Mouse (Mus musculus) adrenal gland, postnatal 14 days (tissue): ENCODE data around the gene Insr. TPM values are rescaled to one million over a fixed set of nuclear protein-coding genes. Genes with fewer than 3 reads are reported as not detected.

Experiments
- DNase-seq: peaks from one replicate; pipeline ENCODE4 v3.0.0; 2021; ENCODE audit warnings: mixed read lengths
- total RNA-seq: library from RNA; stranded (reverse); gene quantifications from 2 replicates; pipeline ENCODE4 v1.2.3, GENCODE M21; 2021

Gene Insr
- total RNA-seq, 1 experiment from 2014 or later, result 129 TPM

DNA sequence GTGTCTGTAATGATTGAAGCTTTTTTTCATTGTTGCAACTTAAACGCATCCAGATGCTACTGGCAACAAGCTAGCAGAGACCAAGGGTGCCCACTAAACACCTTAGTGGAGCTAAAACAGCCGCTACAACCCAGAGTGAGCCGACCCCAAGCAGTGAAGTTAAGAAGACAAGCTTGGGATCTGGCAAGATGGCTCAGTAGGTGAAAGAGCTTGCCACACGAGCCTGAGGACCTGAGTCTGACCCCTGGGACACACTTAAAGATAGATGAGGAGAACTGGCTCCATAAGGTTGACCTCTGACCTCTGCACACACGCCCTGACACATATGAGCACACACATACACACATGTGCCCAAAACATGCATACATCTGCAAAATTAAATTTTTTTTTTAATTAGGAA lies 4.2 kb downstream of the Insr start:
- no peak for DNase-seq

DNA sequence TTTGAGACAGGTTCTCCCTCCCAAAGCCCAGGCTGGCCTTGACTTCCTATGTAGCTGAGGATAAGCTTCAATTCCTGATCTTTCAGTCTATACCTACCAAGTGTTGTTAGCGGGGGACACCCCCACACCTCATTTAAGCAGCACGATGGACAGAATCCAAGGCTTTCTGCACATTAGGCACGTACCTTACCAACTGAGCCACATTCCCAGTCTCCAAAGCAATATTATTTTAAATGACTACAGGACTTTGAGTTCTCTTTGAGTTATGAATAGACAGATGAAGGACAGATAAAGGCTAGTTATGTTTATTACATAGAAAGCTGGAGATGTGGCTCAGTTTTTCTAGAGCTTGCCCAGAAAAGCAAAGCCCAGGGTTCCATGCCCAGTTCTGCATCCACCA lies 5.6 kb downstream of the Insr start:
- no peak for DNase-seq

DNA sequence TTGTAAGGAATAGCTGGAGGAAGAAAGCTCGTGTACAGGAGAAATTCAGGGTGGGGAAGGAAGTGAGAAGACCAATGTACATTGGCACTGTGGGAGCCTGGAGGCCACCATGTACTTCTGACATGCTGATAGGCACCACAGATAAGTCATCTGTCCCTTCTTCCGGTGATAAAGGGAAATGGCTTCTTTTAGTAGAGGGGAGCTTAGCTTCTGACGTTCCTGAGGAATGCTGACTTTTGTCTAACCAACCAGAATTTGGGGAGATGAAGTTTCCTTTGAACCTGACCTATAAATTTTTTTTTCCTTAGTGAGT lies 12.0 kb downstream of the Insr start:
- no peak for DNase-seq

DNA sequence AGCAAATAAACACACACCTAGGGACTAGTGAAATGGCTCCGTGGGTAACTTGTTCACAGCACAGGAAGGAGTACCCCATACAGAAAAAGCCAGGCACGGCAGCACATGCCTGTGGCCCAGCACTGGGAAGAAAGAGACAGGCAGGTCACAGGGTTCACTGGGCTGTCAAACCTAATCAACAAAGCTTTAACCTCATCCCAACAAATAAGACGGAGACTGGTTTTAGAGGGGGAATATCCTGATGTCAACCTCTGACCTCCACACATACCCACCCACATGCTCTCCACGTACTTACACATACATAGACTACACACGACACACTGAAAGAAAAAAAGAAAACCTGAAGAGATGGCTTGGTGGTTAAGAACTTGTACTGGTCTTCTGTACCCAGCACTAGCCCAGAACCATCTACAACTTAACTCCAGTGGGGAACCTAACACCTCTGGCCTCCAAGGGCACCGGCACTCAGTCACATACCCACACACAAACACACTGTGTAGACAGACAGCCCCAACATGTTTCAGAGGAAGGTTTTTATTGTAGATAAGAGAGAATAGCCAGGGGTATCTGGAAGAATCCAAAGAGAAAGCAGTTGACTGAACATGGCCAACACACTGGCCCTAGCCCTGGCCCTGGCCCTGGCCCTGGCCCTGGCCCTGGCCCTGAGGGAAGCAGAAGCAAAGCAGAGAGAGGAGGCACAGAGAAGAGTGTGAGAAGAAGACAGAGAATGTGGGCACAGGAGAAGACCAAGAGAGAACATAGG lies 12.6 kb downstream of the Insr start:
- DNase-seq, result no peak

DNA sequence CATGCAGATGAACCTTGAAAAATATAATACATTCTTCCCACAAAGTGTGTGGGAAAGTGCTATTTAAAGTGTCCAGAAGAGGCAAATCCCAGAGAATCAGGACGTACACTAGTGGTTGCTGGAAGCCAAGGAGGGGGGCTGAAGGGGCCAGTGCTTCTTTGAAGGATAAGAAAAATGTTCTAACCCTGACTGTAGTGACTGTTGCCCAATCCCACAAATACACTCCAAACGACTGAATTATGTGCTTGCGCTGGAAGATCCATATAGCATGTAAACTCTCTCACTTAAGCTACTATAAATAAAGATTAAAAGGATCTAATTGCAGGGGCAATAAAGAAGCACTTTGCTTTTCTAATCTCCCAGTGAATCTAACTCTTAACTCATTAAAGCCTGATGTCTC lies 14.2 kb downstream of the Insr start:
- DNase-seq, result no peak

DNA sequence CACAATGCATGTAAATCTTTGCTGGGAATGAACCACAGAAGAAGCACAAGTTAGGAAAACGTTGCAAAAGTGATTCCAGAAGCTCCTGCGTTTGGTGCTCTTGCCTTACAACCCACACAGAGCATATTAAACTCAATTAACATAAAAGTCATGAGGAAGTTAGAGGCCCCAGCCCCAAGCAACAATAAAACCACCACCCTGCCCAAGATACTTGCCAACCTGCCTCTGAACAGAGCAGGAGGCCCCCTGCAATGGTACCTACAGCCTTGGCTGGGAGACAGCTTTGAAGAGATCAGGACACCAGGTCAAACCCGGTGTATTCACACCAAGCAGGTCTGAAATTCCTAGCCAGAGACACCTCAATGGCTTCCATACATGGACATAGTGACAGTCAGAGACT lies 16.6 kb downstream of the Insr start:
- no peak for DNase-seq

DNA sequence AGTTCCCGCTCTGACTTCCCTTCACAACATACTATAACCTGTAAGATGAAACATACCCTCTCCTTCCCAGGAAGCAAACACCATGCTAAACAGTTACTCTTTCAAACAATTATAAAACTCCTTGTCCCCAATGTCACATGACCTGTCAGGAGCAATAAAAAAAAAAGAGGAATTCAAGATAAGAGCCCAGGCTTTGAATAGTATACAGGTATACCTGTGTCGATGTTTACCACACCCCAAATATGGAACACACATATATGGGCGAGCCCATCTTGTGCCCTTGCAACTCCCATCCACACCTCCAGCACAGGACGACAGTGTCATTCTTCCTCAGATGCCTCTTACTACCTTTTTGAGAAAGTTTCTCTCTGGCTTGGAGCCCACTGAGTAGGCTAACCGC lies 18.3 kb downstream of the Insr start:
- no peak for DNase-seq

DNA sequence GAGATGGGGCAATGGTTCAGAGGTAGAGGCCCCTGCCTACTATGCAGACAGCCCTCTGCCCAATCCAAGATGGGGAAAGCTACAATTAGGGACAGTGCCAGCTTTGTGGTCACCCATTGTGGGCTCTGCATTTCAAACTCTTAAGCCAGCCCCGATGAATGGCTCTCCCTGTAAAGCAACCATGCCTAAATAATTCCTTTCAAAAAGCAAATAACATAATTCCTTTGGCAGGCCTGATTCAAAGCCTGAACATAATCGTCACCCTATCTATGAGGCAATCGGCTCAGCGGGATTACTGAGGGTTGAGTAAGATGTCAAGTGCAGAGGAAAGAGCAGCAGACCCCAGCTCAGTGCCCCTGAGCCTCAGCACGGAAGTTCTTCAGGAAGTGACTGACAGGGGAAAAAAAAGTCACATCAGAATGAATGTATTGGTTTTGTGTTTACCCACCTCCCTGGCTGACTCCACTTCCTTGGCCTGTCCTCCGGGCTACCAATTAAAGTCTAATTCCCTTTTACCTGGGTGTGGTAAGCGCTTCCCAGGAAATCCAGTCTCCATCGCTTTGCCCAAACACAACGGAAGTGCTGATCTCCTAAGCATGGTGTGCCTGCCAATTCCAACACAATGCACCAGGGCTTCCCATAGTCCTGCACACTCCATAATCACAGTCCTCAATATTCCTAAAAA lies 19.1 kb downstream of the Insr start:
- peak; percentile 37 for DNase-seq

DNA sequence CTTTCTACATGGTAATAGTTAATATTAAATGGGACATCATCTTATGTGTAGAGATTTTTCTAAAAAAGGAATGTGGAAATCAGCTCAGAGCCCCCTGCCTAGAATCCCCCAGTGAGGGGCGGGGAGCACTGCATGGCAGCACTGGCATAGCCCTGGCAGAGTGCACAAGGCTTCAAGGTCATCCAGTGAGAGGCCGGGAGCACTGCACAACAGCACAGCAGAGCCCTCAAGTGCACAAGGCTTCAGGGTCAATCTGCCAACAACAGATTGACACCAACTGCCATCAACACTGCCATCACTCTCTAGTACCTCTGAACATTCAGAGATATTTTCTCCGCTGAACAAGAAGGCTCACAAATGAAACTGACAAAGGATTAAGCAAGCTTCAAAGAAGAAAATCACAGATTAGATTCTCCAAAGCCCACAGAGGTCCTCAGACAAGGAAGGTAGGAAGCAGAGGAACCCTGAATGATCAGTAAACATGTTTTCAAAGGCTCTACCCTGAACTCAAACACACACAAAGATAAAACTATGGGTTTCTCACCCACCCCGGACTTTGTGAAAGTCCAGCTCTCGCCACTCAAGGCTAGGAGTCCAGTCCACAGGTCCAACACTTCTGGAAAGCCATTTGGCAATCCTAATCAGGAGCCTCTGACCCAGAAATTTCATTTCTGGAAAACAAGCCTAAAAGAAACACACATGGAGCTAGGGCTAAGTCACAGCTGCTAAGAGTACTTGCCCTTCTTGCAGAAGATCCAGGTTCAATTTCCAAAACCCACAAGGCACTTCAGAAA lies 23.1 kb downstream of the Insr start:
- peak; percentile 47 for DNase-seq

DNA sequence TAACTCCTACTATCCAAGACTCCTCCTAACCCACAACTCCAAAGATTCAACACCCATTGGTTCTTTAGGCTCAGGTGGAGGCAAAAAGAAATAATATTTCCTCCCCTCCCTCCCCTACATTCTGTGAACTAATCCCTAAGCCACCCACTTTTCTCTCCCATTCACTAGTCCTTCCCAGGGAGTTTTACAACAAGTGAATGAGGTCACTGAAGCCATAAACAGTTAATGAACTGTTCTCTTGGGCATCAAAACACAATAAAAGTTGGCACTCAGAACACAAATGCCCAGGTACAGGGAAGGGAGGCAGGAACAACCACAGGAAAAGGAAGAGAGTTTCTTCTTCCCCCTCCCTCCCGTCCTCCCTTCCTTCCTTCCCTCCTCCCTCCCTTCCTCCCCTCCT lies 24.1 kb downstream of the Insr start:
- DNase-seq, result no peak

DNA sequence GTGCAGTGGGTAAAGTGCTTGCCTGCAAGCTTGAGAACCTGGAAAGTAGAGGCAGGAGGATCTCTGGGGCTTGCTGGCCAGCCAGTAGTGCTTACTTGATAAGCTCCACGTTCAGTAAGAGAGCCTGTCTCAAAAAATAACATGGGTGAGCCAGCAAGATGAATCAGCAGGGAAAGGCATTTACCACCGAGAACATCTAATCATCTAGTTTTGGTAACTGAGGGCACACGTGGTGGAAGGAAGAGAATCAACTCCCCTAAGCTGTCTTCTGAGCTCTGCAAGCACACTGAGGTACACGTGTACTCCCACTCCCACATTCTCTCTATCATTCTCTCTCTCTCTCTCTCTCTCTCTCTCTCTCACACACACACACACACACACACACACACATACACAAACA lies 26.2 kb downstream of the Insr start:
- no peak for DNase-seq

DNA sequence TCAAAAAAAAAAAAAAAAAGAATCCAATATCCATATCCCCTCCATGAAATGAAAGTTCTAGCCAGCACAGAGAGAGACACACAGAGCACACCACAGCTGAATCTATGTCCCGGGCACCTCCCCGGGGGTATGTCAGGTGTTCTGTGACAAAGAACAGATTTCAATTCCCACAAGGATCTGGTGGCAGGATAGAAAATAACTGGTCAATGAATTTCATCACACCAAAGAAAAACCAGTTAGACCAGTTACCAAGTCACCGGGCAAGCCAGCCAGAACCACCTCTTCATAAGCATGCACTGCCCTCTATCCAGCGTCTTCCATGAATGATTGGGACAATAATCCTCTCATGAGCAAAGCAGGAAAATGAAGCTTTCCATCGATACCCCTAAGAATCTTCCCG lies 26.8 kb downstream of the Insr start:
- no peak for DNase-seq

DNA sequence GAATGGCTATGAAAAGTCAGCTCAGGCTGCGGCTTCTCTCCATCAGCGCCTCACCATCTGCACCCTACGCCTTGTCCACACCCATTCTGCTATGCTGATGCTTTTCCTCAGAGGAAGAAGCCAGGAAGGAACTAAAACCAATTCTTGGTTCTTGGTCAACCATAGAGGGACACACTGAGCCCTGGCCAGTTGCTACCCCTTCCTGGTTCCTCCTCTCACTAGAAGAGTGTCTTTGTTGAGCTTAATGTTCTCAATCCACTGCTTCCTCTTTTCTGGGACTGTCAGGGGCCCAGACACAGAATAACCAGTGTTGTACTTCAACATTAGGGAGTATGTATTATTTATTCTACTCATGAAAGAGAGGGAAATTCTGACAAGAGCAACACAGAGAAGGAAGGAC lies 28.3 kb downstream of the Insr start:
- DNase-seq, result no peak

DNA sequence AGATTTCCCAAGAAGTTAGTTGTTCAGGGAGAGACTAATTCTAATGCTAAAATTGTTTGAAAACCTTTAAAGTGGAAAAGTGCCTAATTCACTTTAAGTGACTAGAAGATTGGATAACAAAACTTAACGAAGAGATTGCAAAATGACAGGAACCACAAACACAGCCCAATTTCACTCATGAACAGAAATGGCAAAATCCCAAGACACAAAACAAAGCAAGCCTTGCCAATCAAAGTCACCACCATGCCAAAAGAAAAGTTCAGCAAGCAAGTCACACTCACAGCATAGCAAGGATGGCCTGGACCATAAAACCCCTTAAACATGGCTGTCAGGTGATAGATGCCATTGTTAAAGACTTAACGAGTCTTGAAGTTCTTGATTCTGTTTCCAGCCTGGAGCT lies 29.5 kb downstream of the Insr start:
- DNase-seq, result no peak

DNA sequence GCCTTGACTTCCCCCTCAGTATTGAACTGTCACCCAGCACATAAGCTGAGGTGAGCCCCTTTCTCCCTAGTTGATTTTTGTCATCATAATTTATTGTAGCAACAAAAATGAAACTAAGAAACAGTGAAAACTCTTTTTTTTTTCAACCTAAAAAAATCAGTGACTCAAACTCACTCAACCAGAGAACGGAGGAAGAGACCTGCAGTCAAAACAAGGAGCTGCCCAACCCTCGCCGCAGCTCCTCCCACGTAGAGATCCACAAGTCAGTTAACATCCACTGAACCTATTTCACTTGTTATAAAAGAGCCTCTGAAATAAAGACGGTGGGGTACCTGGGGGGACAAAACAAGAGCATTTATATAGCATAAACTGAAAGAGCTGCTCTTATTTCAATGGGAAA lies 30.7 kb downstream of the Insr start:
- DNase-seq, result no peak

DNA sequence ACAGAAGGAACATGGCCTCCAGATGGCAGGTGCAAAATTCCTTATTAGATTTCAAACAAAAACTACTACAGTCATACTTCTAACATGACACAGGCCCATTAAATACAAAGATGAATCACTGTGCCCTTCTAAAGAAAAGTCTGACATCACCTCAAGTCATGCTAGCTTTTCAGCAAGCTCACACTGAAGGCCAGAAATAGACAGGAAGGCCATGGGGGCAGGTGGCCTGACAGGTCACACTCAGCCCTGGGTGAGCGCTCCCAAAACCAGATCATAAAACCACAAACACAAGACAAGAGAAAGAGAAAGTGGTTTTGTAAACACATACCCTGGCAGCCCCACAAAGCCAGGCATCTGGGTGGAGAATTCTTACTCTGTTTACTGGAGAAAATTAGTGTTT lies 32.3 kb downstream of the Insr start:
- DNase-seq, result peak; percentile 66

DNA sequence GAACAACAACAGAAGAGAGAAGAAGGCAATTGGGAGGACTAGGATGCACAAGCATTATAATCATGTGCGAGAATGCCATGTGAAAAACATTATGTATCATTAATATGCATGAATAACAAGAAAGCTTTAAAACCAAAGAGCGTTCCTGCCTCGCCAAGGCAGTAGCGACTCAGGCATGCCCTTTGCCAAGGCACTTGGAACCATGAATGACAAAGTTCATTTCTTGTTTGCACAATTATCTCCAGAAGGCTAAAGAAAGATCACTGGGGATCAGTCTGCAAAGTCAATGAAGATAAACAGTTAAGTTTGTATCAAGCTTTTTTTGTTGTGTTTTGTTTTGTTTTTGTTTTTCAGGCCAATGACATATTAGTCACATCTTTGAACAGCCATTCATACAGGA lies 36.2 kb downstream of the Insr start:
- no peak for DNase-seq

DNA sequence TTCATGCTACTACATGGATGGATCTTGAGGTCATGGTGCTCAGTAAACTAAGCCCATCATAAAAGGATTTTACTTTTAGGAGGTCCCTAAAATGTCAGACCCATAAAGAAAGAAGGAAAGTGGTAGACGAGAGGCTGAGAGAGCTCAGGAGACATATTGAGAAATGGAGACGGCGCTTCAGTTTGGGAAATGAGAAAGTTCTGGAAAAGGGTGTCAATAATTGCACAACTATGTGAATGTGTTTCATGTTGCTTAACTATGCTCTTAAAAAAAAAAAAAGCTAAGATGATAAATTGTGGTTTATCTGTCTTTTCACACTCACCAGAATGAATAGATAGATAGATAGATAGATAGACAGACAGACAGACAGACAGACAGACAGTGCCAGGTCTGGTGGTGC lies 38.7 kb downstream of the Insr start:
- no peak for DNase-seq

DNA sequence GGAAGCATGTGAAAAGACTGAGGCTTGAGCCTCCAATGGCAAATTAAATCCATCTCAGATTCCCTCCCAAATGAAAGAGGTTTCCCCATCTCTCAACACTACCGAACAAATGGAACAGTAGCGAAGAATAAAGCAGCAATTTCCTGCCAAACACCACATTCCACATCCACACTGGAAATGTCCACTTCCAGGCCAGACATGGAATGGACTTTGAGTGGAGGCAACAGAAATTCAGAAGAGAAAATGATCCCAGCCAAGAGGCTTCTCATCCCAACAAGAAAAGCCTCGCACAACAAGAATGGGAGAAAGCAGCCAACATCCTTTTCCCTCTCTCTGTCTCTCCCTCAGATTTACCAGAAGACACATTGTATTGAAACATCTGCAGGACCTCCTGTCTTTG lies 39.8 kb downstream of the Insr start:
- DNase-seq, result no peak

DNA sequence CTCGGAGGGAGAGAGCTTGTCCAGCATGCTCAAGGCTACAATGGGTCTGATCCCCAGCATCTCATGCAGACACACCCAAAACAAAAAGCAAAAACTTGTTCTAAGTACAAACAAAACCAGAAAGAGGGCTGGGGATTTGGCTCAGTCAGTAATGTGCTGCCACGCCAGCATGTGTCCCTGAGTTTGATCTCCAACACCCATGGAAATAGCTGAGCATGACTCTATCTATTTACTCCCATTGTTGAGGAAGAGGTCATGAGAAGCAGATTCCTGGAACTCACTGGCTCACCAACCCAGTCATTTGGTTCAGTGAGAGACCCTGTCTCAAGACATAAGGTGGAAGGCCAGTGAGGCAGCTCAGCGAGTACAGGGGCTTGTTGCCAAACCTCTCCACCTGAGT lies 40.6 kb downstream of the Insr start:
- no peak for DNase-seq

DNA sequence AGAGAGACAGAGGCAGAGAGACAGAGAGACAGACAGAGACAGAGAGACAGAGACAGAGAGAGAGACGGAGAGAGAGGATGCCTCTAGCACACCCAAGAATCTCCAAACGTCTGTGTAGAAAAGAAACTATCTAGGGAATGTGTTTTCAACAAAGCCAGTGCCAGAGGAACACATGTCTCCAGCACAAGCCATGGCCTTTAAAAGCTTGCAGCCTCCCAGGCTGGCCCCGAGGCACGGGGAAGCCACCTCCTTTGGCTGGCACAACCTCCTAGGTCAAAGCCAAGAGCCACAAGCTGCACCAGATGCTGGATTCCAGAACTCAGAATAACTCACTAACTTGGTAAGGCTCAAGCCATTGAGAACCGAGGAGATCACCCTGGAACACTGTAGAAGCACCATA lies 42.1 kb downstream of the Insr start:
- DNase-seq, result peak; percentile 67

DNA sequence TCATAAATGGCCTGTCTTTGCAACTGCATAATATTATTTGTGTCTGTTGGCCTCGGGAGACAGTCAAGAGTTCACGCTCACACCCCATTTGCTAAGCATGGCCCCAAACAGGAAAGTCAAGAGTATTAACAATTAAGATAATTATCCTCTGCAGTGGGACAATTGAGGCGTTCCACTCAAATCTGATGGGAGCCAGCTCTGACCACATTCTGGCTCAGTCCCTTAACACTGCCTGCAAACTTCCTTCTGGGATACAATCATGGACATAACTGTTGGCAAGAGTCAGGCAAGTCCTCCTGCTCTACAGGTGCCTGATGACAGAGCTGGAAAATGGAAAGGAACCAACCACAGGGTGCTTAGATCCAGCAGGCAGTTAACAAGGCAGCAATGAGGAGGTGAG lies 43.1 kb downstream of the Insr start:
- DNase-seq, result no peak

DNA sequence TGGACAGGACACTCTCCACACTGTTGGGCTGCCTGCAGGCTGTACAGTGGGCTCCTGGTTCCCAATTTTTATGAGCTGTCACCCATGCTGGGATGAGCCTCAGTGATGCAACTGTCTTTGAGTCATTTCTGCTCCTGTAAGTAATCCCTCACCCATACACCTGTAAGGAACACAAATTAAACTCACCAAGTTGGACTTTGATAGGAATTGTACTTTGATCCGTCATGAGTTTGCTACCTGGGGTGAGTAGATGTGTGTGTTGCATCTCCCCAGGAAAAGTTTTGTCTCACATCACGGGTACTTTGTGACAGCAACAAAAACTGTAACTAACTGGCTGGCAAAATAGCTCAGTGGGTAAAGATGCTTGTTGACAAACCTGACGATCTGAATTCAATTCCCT lies 44.8 kb downstream of the Insr start:
- no peak for DNase-seq

DNA sequence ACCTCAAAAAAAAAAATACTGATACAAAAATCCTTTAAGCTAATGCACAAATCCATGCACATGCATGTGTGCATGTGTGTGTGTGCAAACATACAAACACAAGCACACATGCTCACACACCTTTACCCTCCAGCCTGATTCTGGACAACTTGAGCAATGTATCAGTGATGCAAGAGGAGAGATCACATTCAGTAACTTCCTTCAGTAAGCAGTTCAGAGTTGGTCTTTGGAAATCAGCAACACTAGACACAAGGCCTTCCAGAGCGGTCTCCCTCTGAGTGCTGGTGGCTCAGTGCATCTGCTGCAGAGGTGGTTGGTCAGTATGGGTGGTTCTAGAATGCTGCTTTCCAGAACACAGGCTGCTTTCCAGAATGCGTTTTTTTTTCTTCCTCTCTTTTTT lies 46.8 kb downstream of the Insr start:
- DNase-seq, result no peak
